Mouse (Mus musculus) kidney, postnatal 10 days (tissue): ENCODE measurements around the gene Espnl.

ENCODE experiments used
- DNase-seq: peaks from one replicate; pipeline ENCODE4 v3.0.0; 2021; ENCODE audit warnings: mixed read lengths

The Espnl gene

DNA sequence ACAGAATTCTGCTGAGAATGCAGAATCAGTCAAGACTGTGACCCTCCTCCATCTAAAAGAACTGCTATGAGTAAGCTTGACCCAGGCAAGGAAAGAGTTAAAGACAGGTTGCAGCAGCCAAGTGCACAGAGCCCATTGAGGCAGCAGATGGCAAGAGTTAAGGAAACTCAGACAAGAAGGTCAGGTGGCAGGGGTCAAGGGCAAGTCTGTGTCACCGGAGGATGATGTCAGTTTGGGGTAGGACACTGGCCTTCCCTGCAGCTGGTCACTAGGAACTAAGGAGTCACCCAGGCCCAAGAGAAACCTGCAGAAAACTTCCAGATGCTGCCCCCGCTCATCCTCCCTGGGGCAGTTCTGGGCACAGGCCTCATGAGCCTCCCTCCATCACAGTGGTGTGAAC is 2.8 kb downstream of the Espnl start:
- no peak for DNase-seq

DNA sequence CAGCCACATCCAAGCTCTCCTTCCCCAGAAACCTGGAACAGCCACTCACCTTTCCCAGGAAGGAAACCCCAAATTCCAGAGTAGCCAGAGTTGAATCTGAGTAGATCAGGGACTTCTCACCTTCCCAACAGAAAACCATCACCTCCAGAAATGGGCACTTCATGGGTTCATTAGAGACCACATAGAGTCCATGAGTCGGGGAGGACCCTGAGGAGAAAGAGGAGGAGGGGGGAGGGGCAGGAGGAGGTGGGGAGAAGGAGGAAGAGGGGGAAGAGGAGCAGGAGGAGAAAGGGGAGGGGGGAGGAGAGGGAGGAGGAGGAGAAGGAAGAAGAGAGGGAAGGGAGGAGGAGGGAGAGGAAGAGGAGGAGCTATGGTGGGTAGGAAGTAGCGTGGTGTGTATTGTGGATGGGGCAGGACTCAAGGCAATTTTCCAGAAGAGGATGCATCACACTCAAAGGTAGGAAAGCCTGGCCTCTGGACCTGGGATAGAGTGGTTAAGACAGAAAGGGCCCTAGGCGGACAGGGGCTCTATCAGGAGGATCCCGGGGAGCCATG is 3.7 kb downstream of the Espnl start:
- no peak for DNase-seq

DNA sequence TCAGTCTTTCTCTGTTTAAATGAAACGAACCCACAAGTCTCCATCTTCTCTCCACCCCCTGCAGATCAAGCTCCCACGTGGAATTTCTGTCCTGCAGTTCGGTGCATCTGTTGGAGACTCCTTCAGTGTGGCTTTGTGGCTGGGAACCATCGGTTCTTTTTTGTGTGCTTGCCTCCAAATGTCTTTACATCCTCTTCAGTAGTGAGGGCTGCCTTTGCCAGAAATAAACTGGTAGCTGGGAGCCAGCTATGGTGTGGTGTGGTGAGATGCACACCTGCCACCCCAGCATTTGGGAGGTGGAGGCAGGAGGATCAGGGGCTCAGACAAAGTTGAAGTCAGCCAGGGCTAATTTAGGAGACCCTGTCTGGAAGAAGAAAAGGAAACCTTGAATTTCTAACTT is 10.2 kb downstream of the Espnl start:
- DNase-seq, result no peak

DNA sequence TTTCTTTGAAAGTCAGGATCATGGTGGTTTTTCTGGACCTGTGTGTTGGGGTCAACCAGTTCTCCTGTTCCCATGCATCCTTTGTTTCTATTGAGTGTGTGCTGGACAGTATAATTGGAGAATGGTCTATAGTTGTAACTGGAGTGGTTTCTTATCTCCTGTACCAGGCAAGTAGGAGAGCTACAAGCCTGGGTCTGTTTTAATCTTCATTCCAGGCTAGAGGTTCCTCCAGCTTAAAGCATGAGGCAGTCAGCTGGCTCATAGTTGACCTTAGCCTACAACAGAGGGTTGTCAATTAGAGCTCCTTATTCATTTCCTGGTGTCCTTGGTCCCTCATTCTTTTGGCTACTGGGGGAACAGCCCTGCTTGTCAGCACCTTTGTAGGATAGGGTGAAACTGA is 11.7 kb downstream of the Espnl start:
- no peak for DNase-seq

DNA sequence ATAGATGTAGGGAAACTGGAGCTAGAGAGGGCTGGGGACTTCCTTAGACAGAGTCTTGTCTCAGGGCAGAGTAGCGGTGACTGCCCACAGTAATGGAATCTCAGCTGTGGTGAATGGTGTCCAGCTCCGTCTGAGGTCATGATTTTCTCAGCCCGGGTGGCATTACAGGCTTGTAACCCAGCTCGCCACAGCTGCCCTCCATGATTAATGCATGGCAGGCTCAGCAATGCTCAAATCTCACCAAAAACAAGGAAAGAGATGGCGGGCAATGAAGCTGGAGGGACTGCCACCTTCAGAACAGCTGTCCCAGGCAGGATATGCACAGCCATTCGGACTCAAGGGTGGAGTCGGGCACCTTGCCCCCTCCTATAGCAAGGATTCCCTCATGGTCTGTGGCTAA is 15.5 kb downstream of the Espnl start:
- no peak for DNase-seq

DNA sequence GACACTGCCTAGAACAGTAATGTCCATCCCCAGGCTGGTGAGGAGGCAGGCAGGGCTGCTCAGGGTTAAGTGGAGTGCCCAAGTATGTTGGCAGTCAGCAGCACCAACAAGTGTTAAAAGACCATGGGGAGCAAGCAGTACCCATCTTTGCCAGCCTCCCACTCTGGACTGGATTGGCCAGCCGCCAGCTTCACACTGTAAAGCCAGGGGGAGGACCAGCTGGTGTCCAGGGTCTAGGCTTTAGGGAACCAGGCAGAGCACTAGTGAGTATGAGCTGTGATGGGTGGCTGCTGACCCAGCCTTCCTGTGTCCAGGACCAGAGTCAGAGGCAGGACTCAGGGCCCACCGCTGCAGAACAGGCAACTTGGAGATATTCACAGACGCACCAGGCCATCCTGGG is 22.1 kb downstream of the Espnl start:
- no peak for DNase-seq

DNA sequence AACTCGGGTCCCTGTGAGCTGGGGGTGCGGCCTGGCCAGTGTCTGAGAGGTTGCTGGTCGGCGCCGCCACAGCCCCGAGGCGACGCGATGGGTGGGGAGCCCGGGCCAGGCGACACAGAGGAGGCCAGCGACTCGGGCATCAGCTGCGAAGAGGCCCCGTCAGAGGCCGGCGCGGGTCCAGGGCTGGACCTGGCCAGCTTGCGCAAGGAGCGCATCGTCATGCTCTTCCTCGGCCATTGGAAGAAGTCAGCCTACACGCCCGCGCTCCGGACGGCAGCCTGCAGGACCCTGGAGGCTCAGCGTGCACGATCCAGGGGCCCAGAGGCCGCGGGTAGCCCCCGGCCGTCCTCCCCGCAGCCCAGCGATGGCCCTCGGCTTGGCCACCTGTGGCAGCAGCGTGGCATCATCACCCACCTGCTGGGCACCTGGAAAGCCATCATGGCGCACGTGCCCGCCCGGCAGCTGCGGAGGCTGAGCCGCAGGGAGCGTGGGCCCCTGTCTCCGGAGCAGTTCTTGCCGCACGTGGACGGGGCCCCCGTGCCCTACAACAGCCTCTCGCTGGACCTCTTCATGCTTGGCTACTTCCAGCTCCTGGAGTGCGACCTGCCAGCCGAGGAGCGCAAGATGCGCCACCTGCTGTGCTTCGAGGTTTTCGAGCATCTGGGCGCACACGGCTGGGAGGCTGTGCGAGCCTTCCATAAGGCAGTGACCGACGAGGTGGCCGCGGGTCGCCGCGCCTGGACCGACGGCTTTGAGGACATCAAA is 23.2 kb downstream of the Espnl start:
- DNase-seq, result peak; percentile 57

DNA sequence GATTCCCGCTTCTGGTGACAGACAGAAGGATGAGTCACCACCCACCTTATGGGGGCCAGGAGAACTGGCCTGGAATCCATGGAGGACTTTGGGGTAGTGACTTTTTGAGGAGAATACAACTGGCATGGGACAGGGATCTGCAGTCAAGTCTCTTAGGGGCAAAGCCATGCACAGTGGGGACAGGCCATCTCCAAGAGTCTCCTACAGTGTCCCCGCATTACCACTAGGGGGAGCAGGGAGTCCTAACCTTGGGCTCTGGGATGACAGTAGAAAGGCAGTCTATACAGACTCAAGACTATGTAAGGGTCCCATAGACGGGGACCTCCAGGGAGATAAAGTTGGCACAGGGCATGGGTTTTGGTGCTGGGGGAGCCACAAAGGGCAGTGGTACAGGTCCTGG is 25.0 kb downstream of the Espnl start:
- DNase-seq, result peak; percentile 78

DNA sequence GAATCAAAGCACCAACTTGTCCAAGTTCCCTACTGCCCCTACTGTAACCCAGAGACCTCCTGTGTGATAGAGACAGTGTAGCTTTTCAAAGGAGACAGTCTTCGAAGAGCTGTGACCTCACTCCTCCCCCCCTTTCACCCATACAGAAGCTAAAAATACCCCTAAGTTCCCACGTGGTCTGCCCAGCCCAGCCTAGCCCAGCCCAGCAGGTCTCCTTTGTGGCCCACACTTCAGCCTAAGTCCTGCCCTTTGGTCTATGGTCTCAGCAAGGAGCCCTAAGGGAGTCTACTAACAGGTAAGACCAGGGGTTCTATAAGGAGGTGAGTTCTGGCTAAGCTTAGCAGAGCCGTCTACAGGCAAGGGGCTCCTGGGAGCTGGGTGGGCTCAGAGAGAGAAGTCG is 29.0 kb downstream of the Espnl start, which contains the start of gene Klhl30:
Gene Klhl30, plus strand, starts transcription at position 176 of the 400 bp plus-strand sequence.
- DNase-seq, result no peak

DNA sequence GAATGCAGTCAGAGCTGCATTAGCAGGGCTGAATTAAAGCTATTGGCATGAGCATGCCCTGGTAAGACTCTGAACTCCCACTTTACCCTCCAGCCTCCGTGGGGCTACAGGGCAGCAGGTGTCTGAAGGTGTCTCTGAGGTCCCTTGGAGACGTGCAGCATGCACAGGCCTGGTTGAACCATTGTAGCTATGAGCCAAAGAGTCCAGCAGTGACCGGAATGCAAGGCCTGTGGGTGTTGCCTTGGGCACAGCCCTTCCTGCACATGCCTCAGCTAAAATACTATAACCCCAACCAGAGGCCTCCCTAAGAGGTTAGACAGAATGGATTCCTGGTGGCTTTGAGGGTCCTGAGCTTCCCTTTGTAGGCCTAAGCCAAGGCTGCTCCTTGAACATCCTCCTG is 29.4 kb downstream of the Espnl start:
- no peak for DNase-seq

DNA sequence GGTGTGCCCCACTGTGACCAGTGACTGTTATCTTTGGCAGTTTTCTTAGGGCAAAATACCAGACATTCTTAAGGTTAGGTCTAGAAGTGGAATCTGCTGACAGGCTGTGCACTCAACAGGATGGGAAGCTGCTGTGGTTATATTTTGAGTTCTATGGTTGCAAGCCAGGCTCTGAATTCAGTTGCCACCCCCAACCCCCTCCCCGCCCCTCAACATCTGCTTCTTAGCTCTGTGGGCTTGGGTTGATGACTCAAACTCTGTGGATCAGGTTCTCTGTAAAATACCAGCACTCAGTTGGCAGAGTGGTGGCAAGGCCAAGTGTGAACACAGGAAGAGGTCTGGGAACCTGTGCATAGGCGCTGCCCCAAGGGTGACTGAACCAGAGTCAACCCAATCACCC is 30.4 kb downstream of the Espnl start:
- no peak for DNase-seq

DNA sequence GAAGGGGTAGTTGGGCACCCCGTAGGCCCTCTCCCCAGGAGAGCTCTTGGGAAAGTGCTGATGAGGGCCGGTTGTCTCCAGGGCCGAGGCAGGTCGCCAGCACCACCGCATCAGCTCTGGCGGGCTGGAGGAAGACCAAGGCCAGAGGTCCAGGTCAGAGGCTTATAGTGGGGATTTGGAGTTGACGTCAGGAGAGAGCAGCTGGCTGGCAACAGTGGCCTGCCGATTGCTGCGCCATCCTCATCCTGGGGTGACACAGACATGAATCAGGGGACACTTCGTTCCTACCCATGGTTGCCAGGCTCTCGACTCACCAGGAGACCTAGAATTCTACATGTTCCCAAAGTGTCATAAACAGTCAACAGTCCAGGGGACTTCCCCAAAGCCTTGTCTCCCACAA is 34.2 kb downstream of the Espnl start:
- DNase-seq, result no peak

DNA sequence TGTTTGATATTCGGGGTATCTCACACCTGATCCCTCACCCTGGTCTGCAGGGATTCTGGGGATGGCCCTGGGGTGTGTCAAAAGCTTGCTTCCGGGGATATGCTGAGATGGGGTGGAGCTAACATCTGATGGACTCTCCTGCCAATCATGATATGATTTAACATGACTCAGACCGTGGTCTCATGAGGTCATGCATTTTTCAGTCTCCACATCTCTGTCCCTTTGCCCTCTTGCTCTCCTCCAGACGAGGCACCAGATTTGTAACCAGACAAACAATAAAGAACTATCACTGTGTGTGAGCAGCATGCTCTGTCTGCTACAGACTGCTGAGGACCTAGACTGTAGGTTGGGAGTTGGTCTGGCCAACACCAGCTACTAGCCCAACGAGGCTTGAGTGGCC is 40.2 kb downstream of the Espnl start:
- DNase-seq, result no peak

DNA sequence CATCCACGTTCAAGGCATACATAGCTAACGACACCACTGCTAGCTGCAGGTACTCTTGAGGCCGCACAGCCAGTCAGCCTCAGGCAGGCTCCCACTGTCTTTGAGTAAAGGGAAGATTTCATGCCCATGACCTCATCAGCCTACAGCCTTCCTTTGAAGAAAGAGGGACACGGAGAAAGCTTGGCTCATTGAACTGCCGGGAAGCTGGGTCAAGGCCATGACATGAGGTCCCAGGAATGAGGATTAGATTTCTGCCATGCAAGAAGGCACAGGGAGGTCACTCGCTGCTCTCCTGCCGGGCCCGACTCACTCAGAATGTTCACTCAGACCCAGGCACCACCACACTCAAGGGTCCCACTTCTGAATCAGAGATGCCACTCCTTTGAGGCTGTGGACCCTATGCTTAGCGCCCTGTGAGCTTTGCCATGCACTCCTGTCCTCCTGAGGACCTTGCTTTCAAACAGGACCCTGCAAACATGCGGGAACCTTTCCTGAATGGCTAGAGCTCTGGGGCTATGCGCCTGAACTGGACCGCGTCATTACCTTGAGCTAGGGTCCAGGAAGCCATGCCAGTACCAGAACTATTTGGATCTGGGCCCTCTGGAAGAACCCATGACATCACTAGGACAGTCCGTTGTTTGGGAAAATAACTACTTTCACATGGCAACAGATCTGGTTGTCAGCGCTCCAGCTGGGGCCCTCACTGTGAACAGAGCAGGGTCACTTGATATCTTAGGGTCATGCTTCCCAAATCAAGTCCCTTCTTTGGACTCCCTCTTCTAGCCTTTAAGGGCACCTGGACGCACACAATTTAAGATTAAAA is 43.2 kb downstream of the Espnl start:
- no peak for DNase-seq

DNA sequence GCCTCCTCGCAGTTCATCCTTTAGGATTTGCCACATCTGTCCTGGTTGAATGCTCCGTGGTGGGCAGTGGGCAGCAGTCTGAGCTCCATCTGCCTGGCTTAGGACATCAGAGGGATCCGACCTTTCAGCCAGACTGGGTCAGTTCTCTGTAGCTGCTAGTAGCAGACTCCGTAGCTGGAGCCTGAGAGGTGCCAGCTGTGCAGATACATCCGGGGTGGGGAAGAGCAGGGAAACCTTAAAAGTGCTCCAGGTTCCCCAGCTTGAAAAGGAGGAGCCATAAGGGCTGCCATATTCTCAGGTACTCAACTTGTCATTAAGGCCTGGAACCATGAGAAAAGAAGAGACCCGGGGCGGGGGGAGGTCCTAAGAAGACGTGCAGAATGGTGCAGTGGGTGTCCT is 43.9 kb downstream of the Espnl start:
- DNase-seq, result no peak

DNA sequence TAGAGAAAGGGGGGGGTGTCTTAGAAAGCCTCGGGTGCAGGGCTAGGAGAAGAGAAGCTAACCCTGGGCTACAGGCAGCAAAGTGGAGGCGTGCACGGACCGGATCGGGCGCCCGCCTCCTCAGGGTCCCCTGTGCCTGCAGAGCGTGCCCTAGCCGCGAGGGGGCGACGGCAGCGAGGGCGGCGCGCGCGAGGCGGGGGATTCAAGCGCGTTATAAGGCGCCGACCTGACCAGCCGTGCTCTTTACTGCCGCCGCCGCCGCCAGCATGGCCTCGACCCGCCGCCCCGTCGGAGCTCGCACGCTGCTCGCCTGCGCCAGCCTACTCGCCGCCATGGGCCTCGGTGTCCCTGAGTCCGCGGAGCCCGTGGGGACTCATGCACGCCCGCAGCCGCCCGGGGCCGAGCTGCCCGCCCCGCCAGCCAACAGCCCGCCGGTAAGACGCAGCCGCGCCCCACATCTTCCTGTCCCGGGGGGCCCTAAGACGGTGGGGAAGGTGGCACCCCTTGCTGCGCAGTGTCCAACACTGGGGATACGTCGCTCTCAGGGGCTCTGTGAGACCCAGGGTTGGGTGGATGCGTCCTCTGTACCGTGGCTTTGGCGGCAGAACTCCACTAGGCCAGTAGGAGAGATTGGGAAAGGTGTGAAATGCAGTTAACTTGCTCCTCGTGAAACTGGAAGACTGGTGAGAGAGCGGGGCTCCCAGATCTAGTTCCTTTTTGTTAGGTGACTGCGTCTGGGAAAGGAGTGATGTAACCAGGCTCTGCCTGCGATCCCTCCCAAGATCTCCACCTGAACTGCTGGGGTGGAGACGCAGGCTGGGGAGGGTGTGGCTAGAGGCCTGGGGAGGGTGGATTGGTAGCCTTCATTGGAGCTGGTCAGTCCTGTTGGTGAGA is 44.6 kb downstream of the Espnl start, which contains the start of gene Erfe:
Gene Erfe, plus strand, starts transcription at position 216 of the 894 bp plus-strand sequence.
- peak; percentile 82 for DNase-seq

DNA sequence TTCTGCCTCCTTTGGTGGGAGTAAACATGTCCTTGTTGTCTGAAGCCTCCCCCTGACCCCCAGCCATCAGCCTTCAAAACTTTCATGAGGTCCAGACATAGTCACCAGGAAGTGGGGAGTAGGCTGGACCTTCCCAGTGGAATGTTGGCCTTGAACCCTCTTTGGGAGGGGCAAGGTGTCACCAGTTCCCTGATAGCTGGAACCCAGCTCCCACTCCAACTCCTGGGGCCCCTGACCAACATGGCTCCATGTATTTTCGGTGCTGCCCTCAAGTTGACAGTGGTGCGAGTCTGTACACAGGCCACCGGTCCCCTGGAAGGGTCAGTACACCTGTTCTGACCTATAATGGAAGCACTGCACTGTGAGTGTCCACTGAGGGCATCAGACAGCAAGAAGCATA is 45.4 kb downstream of the Espnl start:
- DNase-seq, result no peak

DNA sequence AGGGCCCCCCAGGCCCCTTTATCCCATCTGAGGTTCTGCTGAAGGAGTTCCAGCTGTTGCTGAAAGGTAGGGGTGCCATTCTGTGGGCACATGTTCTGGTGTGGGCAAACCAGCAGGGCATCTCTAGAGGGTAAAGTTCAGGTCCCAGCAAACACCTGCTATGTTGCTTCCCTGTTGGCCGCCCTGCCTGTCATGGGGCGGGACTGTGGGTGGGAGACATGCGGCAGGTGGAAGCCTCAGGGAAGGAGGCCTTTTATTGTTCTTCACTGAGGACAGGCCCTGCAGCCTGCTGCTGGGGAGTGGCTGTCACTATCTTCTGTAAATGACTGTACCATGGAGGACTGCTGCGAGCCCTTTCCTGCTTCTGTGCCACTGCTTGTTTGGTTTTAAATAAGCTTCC is 47.5 kb downstream of the Espnl start:
- DNase-seq, result no peak

DNA sequence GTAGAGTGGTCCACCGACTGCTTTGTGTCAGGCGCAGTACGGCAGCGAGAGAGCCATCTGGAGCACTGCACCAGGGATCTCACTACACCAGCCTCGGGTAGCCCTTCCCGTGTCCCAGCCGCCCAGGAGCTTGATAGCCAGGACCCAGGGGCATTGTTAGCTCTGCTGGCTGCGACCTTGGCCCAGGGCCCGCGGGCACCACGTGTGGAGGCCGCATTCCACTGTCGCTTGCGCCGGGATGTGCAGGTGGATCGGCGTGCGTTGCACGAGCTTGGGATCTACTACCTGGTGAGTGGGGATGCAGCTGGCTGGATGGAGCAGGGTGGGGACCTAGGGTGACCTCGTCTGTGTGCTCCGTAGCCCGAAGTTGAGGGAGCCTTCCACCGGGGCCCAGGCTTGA is 48.2 kb downstream of the Espnl start:
- no peak for DNase-seq

DNA sequence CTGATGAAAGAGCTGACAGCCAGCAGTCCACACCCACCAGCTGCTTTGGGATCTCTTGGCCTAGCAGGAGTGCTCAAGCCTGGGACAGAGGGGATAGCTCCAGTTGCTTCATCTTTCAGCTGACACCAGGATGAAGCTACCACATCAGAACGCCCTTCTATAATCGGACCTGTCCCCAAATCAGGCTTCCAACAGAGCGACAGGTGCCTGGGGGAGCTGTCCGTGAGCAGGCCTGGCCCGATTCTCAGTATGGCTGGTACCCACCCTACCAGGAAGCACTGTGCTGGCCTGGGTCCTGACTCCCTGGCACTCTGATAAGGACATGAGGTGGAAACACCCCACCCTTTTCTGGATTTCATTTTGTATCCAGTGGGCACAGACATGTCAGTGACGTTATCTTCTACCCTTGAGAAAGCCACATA is 51.5 kb downstream of the Espnl start:
- no peak for DNase-seq

DNA sequence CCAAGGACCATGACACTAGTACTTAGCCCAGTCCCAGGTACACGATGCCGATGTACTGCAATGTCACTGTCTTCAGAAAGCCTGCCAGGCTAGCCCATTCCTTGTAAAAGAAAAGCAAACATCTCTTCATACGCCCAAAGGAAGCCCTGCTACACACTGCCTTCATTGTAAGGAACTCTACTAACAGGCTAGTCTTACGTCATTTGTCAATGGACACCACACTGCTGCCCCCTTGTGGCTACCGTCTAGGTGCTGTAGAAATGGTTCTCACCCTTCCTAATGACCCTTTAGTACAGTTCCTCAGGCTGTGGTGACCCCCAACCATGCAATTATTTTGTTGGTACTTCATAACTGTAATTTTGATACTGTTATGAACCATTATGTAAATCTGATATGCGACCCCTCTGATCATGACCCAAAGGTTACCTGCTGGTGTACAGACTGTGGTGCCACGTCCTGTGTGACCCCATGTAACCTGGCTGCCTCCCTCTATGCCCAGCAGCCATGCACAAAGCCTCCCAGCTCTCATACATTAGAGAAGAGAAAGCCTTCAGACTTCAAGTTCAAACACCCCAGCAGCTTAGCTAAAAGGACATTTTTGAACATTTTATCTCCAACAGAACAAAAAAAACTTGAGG is 58.7 kb downstream of the Espnl start:
- DNase-seq, result peak; percentile 90

DNA sequence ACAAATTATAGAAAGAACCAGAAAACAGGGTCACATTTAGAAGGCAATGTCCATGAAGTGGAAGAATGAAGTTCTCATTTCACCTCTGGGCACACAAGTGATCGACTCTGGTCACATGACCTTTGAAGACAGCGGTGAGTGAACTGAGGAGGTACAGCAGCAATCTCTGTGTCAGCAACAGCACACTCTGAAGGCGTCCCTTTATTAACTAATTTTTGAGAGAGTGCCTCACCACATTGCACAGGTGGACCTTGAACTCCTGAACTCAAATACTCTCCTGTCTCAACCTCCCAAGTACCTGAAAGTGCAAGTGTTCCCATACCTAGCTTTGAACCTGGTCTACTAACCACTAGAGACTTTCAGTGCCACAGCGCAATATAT is 59.2 kb downstream of the Espnl start:
- DNase-seq, result no peak
